Mouse (Mus musculus) midbrain, embryonic 14.5 days (tissue): ENCODE results near the gene Thap3. TPM values are rescaled to one million over a fixed set of nuclear protein-coding genes. Genes with fewer than 3 reads are reported as not detected.

ENCODE experiments used
- ATAC-seq: fragments of 200-750 bp; cut with Nextera tagmentation; 2 replicates; pipeline ENCODE4 v1.8.0; 2017; ENCODE audit warnings: moderate number of reproducible peaks, moderate library complexity; ENCODE audit not compliant: low FRiP score, low TSS enrichment
- DNase-seq: peaks from one replicate; pipeline ENCODE4 v3.0.0-alpha.2; 2015
- H3K27ac ChIP-seq: fragments of 300-500 bp; sonication (generic); replicated peaks from 2 replicates; pipeline ENCODE4 v1.5.1; 2014; ENCODE audit warnings: mild to moderate bottlenecking, low read depth, low read length, moderate library complexity
- H3K27me3 ChIP-seq: fragments of 300-500 bp; sonication (generic); 2 replicates; pipeline ENCODE4 v1.6.1; 2014; ENCODE audit warnings: low read length, control low read depth, mixed read lengths; ENCODE audit not compliant: control insufficient read depth, insufficient read depth
- H3K36me3 ChIP-seq: fragments of 300-500 bp; sonication (generic); 2 replicates; pipeline ENCODE4 v1.6.1; 2014; ENCODE audit warnings: low read length, control low read depth; ENCODE audit not compliant: control insufficient read depth, insufficient read depth
- H3K4me1 ChIP-seq: fragments of 300-500 bp; sonication (generic); 2 replicates; pipeline ENCODE4 v1.6.1; 2014; ENCODE audit warnings: mild to moderate bottlenecking, antibody characterized with exemption, low read length, control low read depth; ENCODE audit not compliant: control insufficient read depth, insufficient read depth
- H3K4me2 ChIP-seq: fragments of 300-500 bp; sonication (generic); 2 replicates; pipeline ENCODE4 v1.6.1; 2014; ENCODE audit warnings: mild to moderate bottlenecking, low read length, moderate library complexity
- H3K4me3 ChIP-seq: fragments of 300-500 bp; sonication (generic); replicated peaks from 2 replicates; pipeline ENCODE4 v1.5.1; 2014; ENCODE audit warnings: low read depth, low read length
- H3K9ac ChIP-seq: fragments of 300-500 bp; sonication (generic); replicated peaks from 2 replicates; pipeline ENCODE4 v1.6.1; 2014; ENCODE audit warnings: mild to moderate bottlenecking, low read length, moderate library complexity
- H3K9me3 ChIP-seq: fragments of 300-500 bp; sonication (generic); 2 replicates; pipeline ENCODE4 v1.6.1; 2016; ENCODE audit warnings: low read length, control low read depth, mixed read lengths; ENCODE audit not compliant: control insufficient read depth
- WGBS: fragments of 180-500 bp; shearing (Covaris S2); extraction: QIAGEN DNeasy Blood & Tissue Kit; methylation state at CpG from one replicate; pipeline ENCODE4 v1.1.7; 2014; 5-methylcytosine and 5-hydroxymethylcytosine counted together
- polyA plus RNA-seq: library from polyadenylated mRNA; unstranded; fragments of >200 nt; fragmentation: Nextera tagmentation; extraction: Ambion mirVana; gene quantifications from 2 replicates; pipeline ENCODE4 v1.2.1, GENCODE M21; 2014

The Thap3 gene
- polyA plus RNA-seq, 1 experiment from 2014 or later: 23.1 TPM

DNA sequence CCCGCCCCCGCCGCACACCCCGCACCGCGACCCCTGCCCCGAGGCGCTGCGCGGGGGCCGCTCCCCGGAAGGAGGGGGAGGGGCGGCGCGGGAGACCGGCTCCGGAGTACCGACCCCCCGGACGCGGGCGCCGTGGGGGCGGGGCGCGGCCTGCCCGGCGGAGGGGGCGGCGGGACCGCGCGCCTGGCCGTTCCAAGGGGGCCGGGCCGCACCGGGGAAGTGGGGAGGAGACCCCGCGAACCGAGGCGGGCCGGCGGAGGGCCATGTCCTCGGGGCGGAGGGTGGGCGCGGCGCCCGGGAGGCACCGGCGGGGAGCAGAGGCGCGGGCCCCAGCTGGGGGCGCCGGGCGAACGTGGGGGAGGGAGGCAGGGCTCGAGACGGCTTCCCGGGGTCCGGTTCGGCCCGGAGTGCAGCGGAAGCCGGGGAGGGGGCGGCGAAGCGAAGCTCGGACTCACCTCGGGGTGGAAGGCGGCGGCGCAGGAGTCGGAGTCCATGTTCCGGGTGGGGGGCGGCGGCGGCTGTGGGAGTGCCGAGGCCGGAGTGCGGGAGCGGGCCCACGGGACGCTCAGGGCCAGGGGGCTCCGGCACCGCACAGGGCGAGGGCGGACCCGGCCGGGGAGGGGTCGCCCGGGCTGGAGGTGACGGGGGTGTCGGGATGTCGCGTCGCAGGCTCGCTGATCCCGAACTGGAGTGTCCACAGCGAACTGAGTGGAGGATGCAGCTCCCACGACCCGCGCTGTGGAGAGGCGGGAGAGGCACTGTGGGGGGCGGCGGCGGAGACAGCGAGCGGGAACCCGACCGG lies 6.8 kb upstream of the Thap3 start:
- Histone ChIP-seq H3K36me3 (peaks cover 28% of the 10 kb centered on the region), H3K9ac (peak overlapping the region; percentile 84), H3K27ac (peak overlapping the region; percentile 63), H3K27me3 (no peaks in the 10 kb centered on the region), H3K4me1 (peaks cover 9% of the 10 kb centered on the region), H3K4me3 (peak overlapping the region; percentile 83), H3K9me3 (no peaks in the 10 kb centered on the region), H3K4me2 (peak overlapping the region; percentile 91)
- DNase-seq (peak; percentile 54), ATAC-seq (peak; percentile 57)
- 0% methylated on average over 87 of the region's 111 CpGs for WGBS

DNA sequence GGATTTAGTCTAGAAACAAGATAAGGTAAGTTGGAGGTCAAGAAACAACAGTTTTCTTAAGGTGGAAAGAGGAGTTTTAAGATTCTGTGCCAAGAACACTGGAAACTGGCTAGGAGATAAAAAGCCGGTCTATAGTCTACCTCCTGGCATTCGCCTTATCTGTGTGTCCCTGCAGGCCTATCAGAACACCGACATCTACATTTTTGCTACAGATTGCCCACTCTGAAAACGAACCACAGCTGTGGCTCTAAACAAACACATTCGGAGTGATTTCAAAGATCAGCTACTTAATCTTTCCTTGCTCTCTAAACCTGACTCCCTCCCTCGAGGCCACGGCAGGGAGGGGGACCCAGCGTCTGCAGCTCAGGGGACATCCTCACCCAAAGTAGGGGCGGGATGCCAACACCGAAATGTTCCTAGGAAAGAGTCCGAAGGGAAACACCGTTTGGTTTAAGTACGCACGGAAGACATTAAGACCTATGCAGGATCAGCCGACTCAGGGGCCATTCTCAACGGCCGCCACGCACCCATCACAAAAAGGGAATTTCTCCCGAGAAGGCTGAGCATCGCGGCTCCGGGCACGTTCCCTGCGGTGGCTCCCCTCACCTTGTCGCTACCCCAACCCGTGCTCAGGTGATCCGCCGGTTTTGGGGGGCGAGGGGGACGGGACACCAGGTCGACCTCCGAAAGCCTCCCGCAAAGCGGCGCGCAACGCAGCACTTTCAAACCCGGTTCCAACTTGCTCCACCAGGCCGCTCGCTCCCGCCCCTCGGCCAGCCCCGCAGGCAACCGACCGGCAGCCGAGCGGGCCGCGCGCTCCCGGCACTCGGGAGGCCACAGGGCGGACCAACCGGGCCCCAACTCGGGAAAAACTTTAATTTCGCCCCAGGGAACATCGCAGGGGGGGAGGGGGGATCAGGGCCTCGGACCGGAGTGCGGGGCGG lies 5.7 kb upstream of the Thap3 start:
- Histone ChIP-seq H3K4me1 (peaks cover 9% of the 10 kb centered on the region), H3K36me3 (peaks cover 38% of the 10 kb centered on the region), H3K9ac (peak overlapping the region; percentile 84), H3K27me3 (no peaks in the 10 kb centered on the region), H3K27ac (peak overlapping the region; percentile 63; the same call in 1 of the 2 replicates), H3K4me2 (peak overlapping the region; percentile 91), H3K9me3 (no peaks in the 10 kb centered on the region), H3K4me3 (peak overlapping the region; percentile 83)
- WGBS: under 1% methylated on average over 60 of the region's 61 CpGs
- DNase-seq (peak; percentile 70), ATAC-seq (no peak)

DNA sequence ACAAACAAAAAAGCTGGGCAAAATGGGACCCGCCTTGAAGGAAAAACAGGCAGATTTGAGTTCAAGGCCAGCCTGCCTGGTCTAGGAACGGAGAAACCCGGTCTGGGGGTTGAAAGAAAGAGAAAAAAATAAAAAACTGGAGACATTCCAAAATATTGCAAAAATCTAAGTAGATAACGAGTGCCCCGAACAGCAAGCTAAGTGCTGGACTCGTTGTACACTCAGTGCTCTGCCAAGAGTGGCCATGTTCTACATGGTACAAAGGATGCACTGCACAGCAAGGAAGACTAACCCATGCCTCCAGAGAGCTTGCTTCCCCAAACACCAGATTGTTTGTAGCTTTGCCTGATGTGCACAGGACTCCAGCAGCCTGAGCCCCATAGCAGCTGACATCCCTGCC lies 4.2 kb upstream of the Thap3 start:
- Histone ChIP-seq H3K27me3 (no peaks in the 10 kb centered on the region), H3K4me3 (no peak overlapping the region), H3K4me2 (no peak overlapping the region), H3K9ac (no peak overlapping the region), H3K36me3 (peaks cover 38% of the 10 kb centered on the region), H3K4me1 (peaks cover 9% of the 10 kb centered on the region), H3K9me3 (no peaks in the 10 kb centered on the region), H3K27ac (no peak overlapping the region)
- no peak for DNase-seq
- WGBS: 88% methylated on average over 6 of the region's 6 CpGs
- ATAC-seq: no peak

DNA sequence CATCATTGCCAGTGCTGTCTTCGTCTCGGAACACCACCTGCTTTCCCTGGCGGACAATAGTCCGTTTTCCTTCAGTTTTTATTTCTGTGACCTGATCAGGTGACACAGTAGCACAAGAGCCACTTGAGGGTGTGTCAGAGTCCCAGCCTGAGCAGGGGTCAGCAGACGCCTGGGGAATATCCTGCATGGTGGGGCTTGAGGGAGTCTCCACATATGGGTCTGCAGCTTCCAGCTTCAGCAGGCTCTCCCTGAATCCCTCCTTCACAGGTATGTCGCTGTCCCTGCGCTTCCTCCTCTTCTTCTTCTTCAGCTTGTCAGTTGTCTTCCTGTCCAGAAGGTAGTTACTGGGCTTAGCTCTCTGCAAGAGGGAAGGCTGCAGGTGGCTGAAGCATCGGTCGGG lies 3.3 kb upstream of the Thap3 start:
- Histone ChIP-seq H3K4me3 (no peak overlapping the region), H3K9me3 (no peaks in the 10 kb centered on the region), H3K36me3 (peaks cover 38% of the 10 kb centered on the region), H3K9ac (no peak overlapping the region), H3K4me1 (peaks cover 16% of the 10 kb centered on the region), H3K4me2 (no peak overlapping the region), H3K27me3 (no peaks in the 10 kb centered on the region), H3K27ac (no peak overlapping the region)
- ATAC-seq (no peak), DNase-seq (no peak)
- 92% methylated on average over 9 of the region's 9 CpGs for WGBS

DNA sequence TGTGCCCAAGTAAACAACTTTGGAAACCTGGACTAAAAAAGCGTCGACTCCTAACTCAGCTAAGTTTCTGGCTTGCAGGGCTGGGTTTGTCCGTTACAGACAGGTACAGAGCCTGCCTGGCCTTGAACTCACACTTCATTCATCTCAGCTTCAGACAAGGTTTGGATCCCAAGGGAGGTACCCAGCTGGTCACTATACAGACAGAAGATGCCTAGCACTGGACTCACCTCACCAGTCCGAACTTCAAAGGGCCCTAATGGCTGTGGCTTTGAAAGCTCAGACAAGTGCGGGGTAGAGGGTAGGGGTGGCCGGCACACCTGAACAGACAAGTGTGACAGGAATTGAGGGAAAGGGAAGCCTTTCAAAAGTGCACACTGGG lies 302 bp upstream of the Thap3 start:
- Histone ChIP-seq H3K27me3 (no peaks in the 10 kb centered on the region), H3K27ac (0 out of 2 replicates have a peak overlapping the region, but pooled peaks have one; percentile 79), H3K4me1 (peaks cover 11% of the 10 kb centered on the region), H3K4me2 (peak overlapping the region; percentile 81), H3K36me3 (peaks cover 38% of the 10 kb centered on the region), H3K4me3 (peak overlapping the region; percentile 71), H3K9me3 (no peaks in the 10 kb centered on the region), H3K9ac (peak overlapping the region; percentile 94; the same call in 1 of the 2 replicates)
- WGBS: 33% methylated on average over 6 of the region's 6 CpGs
- ATAC-seq (no peak), DNase-seq (no peak)

DNA sequence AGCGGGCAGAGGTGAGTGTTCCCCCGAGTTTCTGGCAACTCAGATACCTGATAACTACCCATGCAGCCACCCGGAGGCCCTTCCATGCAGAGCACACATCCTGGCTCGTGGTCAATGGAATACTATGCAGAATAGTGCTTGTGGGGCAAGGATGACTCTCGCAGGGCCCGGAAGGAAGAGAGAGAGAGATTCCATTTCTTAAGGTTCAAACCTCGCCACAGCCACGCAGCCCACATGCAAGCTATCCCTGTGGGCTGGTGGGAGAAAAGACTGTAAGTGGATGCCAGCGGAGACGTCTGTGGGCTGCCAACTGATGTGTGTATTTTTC lies 819 bp downstream of the Thap3 start:
- peaks cover 37% of the 10 kb centered on the region for H3K36me3 ChIP-seq
- ATAC-seq (no peak), DNase-seq (no peak)
- H3K27ac ChIP-seq: peak overlapping the region; percentile 79; the same call in 1 of the 2 replicates
- WGBS: 27% methylated on average over 10 of the region's 10 CpGs
- peak overlapping the region; percentile 81 for H3K4me2 ChIP-seq
- H3K4me3 ChIP-seq: peak overlapping the region; percentile 71
- H3K9ac ChIP-seq: peak overlapping the region; percentile 94
- no peaks in the 10 kb centered on the region for H3K27me3 ChIP-seq
- H3K4me1 ChIP-seq: peaks cover 7% of the 10 kb centered on the region
- H3K9me3 ChIP-seq: no peaks in the 10 kb centered on the region

DNA sequence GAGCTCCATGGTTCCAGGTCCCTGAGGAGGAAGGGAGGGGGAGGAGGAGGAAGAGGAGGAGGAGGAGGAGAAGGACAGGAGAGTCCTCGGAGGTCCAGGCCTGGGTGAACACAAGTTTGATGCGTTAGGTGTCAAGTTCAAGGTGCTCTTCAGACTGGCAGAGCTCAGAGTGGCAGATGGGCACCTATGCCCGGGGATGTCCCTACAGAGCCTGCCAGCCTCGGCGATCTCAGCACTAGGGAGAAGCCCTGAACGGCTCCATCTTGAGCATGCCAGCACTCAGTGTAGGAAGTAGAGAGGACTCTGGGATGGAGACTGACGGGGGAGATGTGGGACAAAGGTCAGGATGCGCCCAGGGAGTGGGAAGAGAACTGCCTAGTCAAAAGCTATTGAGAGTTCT lies 2.1 kb downstream of the Thap3 start:
- Histone ChIP-seq H3K27me3 (no peaks in the 10 kb centered on the region), H3K36me3 (peaks cover 37% of the 10 kb centered on the region), H3K4me1 (peaks cover 7% of the 10 kb centered on the region), H3K9me3 (no peaks in the 10 kb centered on the region), H3K9ac (no peak overlapping the region), H3K4me2 (no peak overlapping the region), H3K27ac (no peak overlapping the region), H3K4me3 (no peak overlapping the region)
- DNase-seq: no peak
- 72% methylated on average over 8 of the region's 8 CpGs for WGBS
- ATAC-seq: no peak

DNA sequence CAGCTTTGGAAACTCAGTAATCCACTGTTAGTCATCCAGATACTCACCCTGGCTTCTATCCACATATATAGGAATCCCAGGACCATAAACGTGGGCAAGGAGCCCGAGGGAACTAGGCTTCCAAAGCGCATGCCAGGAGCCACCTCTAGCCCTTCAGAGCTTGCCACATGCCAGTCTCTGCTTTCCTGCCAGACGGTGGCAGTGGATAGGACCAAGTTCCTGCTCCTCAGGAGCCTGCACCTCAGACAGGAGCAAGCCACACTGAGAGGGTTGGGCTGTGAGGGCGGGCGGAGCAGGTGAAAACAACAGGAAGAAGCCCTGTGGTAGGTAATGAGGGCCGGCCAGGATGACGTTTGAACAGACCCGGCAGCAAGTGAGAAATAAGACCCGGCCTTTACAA lies 2.9 kb downstream of the Thap3 start:
- Histone ChIP-seq H3K9me3 (no peaks in the 10 kb centered on the region), H3K9ac (no peak overlapping the region), H3K4me3 (no peak overlapping the region), H3K4me2 (no peak overlapping the region), H3K4me1 (peaks cover 7% of the 10 kb centered on the region), H3K36me3 (peaks cover 30% of the 10 kb centered on the region), H3K27ac (no peak overlapping the region), H3K27me3 (no peaks in the 10 kb centered on the region)
- WGBS: 53% methylated on average over 10 of the region's 10 CpGs
- DNase-seq (no peak), ATAC-seq (no peak)
